Mouse (Mus musculus): ENCODE data around the gene H1foo.
A peak's percentile ranks its signal among the peaks of the same experiment; 100 is the strongest.

Gene H1foo

DNA sequence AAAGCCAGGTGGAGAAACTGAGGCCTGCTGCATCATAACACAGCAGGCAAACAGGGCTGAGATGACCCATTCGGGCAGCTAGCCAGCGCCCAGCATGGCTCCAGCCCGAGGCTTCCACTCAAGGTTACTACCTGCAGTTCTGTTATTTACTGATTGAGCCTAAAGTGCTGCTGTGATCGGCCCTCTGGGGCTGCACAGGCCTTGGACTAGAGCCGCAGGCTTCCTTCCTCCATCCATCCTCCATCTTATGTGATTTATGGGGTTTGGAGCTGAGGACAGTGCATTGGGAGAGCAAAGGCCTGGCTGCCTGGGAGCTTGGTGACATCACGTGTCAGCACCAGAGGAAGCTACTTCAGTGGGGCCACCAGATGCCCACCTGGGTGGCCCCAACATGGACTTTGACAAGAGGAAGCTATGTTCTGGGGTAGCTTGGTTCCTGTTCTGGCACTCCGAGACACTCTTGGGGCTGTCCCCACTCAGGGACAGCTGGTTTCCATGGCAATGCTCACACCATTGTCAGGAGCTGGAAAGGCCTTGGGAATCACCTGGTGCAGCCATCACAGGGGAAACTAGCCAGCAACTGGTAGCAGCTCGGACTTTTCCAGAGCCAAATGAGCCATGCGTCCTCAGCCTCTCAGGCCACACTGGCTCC is 42.5 kb downstream of the H1foo start:
- DNase-seq: peak; percentile 72

DNA sequence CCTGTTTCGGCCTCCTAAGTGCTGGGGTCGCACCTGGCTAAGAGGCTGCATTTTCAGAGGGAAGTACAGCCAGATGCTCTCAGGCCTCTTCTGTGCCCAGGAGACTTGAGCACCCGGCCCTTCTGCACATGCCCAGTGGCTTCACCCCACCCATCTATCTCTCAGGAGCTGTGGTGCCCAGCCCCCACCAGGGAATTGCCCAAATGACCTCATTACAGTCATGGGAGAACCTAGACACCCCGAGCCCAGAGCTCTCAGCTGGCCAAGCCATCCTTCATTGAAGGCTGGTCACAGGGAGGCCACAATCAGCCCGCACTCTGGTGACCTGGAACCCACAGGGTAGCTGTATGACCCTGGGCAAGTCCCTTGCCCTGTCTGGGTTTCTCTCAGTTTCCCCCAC is 44.3 kb downstream of the H1foo start:
- no peak for DNase-seq

DNA sequence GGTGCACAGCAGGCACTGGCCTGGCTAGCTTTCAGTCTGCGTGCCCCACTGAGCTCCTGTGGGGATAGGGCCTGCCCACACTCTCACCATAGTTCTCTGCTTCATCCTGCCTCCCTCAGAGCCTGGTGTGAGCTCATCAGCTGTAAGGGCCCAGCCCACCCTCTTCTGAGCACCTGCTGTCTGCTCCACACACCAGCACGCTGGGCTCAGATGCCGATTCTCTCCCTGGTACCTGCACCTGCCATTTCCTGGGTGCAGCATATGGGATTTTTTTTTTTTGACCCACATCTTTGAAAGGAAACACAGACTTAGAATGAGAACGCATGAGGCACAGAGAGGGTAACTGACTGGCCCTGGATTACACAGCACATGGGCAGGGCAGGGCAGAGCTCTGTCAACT is 44.9 kb downstream of the H1foo start:
- DNase-seq: no peak

DNA sequence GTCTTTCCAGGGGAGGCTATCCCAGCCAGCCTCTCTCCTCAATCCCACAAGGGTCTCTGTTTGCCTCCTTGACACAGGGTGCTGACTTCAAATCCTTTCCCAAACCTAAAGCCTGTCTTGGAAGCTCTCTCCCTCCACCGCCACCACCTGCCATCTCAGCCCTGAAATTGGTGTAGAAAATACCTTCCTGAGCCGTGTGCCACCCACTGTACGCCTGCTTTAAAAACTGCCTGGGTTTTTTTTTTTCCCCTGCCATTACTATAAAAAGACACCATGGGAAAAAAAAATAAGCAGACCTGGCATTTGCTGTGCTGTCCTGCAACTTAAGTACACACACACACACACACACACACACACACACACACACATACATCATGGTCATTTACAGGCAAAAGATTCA is 45.3 kb downstream of the H1foo start:
- no peak for DNase-seq

DNA sequence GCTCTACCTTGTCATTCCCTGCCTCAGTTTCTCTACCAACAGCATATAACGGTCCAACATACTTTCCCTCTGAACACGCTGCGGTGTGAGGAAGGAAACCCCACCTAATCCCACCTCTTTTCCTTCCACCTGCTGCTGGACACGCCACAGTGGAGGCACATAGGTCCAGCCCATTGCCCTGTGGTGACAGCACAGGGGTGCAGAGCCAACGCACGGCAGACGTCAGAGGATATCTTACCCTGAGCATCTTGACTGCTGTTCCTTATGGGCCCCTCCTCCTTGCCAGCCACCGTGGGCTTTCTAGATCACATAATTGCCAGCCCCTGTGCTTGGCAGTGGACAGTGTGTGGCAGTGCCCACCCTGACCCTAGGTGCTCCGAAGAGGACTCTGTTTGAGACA is 45.7 kb downstream of the H1foo start:
- no peak for DNase-seq

DNA sequence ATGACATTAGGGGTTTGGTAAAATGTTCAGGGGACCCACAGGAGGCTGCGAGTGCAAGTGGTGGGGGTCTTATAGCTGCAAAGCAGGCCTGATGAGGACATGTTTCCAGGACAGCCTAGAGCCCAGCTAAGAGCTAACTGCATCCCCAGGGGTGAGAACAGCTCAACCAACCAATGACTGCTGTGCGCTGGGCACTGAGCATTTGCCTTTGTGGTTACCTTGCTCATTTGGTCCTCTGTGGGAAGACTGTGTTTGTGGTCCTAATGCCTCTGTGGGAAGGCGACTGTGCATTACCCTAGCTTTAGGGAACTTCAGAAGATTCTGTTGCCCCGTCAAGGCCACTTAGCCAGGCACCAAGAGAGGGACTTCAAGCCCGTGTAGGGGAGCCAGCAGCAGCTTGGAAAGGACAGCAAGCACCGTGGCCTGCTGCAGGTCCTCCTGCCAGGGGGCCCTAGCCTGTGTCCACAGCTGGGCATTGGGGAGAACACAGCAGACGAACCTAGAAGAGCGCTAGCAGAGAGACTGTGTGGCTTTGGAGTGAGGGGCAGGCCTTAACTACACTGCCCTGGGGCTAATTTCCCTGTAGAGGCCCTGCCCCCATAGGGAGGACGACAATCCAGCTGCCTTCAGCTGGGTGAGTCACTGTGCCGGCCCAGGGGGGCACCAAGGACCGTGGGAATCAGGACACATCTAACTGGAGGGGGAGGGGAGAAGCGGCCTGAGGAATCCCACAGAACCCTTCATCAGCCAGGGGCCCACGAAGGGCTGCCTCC is 46.6 kb downstream of the H1foo start:
- no peak for DNase-seq

DNA sequence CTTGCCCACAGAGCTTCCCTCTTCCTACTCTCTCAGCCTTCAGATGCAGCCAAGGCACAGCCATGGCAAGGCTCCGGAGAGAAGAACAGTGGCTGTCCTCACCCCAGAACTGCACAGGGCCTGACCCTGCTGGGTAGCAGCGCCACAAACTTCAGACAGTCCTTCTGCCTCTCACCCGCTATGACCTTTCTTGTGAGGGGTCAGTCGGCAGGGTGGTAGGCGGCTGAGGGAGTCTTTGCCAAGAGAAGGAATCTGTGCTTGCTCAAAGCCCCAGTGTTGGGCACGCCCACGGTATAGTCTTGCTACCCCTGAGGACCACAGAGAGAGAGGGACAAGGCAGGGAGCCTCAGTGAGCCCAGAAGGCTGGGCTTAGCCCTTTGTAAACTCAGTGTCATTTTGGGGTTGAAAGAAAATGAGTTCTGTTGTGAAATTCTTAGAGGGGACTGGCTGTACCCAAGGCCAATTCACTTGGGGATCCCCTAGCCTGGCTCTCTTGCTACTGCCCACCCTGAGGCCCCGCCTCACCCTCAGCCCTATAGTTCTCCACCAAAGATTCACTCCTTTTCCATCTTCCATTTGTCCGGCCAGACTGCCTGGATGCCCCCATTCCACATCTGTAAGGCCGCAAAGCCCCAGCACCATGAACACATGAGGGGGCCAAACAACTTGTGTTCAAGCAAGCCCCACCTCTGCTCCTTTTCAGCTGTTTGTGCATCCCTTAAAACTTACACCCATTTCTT is 47.3 kb downstream of the H1foo start:
- DNase-seq: no peak

DNA sequence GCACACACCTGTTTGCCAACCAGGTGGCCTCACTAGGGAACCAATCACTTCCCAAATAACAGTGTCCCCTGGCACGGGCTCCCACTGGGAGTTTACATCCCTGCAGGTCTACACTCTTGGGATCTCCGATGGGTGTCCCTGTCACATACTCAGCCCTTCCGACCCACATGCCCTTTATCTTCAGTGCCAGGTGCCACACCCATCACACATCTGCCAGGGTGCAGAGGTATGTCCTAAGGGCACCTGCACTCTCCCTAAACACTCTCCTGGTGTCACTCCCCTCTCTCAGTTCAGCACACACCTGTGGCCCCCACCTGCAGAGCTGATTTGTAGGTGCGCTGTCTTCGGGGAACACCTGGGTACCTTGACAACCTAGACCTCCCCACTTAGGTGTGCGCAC is 48.2 kb downstream of the H1foo start:
- DNase-seq: no peak

DNA sequence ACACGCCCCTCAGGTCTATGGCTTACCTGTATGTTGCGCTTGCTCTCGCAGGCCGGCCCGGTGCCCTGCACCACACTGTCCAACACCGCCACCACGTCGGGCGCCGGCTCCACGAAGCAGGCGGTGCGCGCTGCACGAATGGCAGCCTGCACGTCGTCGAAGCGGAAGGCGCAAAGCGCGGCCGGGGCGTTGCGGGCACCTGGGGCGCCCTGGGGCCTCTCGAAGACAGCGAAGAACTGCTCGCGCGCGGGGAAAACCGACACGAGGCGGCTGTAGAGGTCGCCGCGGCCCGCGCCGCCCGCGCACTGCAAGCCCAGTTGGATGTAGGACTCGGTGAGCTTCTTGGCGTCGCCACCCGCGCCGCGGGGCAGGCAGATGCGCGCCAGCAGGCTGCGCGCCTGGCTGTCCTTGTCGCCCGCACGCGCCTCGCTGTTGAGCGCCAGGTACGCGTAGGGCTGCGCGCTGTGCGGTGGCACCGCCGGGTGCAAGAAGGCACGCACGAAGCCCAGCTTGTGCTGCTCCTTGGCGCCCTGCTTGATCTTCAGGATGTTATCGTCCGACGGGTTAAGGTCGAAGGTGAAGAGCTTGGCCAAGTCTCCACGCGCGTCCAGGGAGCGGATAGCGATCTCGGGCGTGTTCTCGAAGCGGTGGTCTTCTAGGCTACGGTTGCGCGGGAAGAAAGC is 48.9 kb downstream of the H1foo start:
- DNase-seq: no peak

DNA sequence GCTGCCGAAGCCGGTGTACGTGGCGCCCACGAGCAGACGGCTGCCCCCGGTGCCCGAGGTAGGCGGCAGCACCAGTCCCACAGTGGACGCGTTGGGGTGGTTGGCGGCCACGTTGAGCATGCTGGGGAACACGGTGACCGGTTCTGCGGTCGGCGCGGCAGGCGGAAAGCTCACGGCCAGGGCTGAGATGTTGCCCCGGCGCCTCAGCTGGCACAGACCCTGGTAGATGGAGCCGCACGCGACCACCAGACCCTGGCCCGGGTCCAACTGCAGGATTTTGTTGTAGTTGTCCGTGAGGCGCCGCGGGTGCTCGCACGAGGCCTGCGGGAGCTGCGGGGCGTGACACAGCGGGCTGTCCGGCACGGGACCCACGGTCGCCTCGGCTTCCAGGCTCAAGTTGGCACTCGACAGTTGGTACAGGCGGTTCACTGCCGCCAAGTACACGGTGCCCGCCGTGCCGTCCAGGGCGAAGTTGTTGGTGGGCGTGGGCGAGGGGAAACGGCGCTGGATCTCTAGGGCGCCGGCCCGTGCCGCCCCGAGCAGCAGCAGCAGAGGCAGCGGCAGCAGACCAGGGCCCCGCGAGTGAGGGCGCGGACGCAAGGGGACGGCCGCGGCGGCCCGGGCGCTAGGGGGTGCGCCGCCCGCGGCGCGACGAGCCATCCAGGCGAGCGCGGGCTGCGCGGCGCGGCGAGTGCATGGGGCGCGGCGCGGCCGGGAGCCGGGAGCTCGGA is 49.6 kb downstream of the H1foo start:
- DNase-seq: no peak

DNA sequence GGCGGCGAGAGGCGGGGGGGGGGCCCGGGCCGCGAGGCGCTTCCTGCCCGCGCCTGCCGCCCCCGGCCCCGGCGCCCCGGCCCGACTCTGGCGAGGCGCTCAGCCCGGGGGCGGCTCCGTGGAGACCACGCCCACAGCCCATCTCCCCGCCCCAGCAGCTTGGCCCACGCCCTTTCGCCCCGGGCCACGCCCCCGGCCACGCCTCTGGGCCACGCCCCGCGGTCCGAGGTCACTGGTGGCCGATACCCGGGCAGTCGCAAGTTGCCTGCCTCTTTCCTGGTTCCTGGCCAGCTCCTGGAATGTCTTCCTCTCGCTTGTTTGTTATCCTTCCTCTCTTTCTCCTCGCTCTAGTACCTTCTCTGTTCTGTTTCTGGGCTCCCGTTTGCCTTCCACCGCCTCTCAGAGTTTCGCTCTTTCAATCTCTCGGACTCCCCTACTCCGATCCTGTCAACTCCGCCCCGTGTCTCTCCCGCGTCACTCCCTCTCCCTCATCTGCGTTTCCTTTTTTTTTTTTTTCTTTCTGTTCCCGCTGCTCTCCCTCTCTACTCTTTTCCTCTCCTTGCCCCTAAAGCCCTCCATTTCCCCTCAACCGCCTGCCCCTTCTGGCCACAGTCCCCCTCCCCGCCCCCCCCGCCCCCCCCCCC is 50.3 kb downstream of the H1foo start, which contains the start of gene Plxnd1:
Gene Plxnd1 (minus strand): TSS at position 129 of the 644 bp plus-strand sequence.
- DNase-seq: peak; percentile 97

DNA sequence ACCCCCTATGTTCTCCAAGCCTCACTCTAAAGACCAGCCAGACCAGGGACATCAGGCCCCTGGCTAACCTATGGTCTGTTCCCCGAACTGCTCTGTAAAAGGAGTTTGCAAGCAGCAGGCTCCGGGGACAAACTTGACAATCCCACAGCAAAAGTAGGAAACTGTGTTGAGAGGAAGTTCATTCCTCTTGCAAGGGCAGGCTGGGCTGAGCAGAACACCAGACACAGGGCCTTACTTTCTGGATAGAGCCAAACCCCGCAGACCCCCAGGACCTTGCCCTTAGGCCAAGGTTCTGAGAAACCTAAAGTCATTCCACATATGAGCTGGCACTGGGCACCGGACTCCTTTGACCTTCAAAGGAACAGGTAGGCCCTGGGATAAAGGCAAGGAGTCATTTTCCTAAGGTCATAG is 50.8 kb downstream of the H1foo start:
- DNase-seq: no peak

DNA sequence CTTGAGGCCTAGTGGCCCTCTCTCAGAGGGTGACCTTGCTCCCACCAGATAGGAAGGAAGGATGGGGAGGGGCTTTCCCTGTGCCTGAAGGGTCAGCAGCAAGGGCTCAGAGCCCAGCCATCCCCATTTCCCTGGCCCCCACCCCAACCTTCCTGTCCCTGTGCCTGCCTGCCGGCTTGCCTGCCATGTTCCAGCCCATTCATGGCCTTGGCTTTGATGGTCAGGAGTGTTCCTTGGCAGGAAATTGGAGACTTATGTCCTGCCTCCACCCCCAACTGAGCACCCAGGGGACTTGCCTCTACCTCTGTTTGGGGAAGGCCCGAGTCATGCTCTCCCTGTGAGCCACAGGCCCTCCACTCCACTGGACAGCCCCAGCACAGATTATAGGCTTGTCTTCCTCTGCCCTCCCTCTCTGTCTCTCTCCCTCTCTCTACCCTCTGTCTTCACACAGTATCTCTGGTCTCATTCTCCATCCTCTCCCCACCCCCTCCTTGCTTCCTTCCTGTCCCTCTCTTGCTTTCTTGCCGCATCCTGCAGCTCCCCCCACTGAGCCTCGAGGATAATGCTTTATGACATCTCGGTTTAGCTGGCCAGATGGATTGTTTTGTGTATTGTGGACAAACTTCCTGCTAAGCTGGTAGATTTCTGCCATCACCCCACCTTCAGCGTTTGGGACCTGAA is 51.6 kb downstream of the H1foo start:
- peak; percentile 87 for DNase-seq

DNA sequence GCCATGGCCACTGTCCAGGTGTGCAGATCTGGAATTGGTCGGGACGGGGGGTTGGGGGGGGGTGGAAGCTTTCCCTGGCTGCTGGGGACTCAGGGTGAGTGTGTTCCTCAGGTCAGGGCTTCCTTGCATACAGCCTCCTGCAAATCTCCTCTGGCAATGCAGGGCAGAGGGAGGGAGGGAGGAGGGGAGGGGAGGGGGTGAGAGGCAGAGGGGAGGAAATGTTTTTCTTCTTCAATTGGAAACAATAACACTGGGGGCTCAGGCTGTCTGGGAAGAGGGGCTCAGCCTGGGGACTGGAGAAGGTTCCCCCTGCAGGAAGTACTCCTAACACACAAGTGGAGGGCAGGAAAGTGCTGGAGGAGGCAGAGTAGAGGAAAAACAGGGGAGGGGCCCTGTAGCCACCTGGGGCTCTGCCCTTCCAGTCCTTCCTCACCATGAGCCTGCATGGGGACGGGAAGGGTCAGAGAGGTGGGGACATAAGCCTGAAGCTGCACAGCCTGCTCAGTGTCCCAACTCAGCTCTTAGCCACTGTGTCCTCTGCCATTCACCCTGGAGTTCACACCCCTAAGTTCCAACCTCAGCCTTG is 53.1 kb downstream of the H1foo start:
- no peak for DNase-seq

DNA sequence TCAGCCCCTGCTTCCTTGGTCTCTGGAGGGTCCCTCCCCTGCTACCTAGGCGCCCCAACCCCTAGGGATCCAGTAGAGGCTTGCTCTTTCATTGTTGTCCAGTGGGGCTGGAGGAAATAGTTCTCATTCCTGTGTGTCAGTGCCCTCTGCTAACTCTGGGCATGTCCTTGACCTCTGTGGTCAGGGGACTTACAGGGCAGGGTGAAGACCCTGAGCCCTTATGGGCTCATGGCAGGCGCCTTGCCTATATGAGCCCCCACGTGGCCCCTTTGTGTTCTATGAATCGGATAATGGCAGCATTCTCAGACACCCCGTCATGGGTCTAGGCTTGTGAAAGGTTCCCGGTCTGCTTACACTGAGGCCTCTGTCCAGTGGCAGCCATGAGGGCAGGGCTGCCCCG is 54.0 kb downstream of the H1foo start:
- no peak for DNase-seq

DNA sequence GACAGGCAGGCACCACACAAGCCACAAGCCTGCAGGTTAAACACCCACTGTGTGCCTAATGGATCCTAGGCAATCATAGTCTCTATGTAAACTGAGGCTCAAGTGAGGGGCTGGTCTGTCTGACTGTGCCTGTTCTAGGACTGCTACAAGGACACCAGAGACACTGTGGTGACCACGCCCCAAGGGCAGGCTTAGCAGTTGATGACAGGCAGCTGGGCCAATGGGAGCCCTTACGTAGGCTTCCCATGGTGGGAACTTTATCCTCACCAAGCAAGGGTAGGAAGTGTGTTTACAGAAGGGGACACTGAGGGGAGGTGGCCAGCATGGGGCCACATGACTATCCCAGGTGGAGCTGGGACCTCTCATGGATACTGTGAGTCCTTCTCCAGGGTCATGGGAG is 54.5 kb downstream of the H1foo start:
- no peak for DNase-seq
